Mouse (Mus musculus): Measurements from ENCODE around the gene Sorcs1.

DNA sequence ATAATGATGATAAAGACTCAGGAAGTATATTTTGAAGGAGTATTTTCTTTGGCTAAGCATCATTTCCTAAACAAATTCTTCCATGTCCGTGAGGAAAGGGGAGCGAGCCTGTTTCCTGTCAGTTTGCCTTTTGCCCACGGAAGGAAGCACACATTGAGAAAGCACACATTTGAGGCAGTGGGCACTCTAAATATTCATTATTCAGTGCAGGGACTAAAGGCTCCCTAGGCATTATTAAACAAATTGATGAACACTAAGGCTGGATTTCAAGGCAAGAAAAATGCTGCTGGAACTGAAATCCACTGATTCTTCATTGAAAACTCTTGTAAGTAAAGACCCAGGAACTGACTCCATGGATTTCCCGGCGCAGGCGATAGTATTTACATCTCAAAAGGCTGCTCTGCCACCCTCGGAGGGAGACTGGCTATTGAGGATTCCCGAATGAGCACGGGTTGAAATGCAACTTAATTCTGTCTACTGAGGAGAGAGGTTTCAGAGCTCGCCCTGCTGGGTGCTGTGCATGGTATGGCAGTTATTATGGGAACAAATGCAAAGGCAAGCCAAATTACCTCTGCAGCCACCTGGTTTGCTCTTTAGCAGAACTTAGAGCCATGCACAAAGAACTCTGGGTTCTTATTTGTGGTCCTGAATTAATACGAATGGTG lies 238.1 kb downstream of the Sorcs1 start:
- TF ChIP-seq CTCF (IDR thresholded peaks at IDR 0.05; ENCODE audit: borderline replicate concordance, insufficient read depth, low read length) (no peak), POLR2A (IDR thresholded peaks at IDR 0.05; ENCODE audit: low read depth, low read length) (no peak)
